Mouse (Mus musculus): ENCODE data around the gene Irak3. TPM values are rescaled to one million over a fixed set of nuclear protein-coding genes. Genes with fewer than 3 reads are reported as not detected.
A peak's percentile ranks its signal among the peaks of the same experiment; 100 is the strongest.

Irak3 gene
- total RNA-seq, 2 experiments from 2014 or later = 0.41 to 0.42 TPM

DNA sequence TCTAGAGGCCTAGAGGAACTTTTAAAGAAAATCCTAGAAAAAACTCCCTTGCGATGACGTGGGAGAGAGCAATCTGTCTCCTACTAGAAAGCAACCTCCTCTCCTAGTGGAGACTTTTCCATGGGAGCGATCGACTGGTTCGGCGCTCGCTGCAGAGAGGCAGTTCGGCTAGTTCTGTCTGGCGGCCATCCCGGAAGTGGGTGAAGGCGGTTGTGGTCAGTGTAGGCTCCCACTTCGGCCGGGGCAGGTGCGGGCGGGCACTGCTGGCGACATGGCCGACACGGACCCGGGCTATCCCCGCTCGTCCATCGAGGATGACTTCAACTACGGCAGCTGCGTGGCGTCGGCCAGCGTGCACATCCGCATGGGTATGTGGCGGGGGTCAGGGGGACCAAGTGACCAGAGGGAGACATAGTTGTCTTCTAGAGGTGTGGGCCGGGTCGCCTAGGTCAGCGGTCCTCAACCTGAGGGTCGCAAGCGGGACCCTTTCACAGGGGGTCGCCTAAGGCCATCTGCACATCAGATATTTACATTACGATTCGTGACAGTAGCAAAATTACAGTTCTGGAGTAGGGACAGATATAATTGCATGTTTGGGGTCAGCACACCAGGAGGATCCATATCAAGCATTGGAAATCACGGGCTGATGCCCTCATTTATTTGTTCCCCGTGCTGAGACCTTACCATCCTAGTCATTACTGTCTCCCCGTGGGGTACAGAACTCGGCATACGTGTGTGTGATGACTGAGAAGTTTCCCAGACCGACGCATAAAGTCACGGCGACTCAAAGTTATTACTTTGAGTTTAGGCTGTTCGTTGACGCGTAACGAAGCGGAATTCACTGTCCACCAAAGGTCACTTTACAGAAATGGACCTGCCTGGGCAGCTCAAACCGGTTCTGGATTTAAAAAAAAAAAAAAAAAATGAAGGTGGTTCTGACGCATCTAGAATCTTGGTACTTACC, 6.9 kb upstream of the Irak3 start:
- intact Hi-C loops (cut with DNase I) = loop anchor here (10.0 kb wide), 1 partner anchor 404 kb away; no protein-coding TSS in a partner anchor
- peak; percentile 90 to 91 for DNase-seq (ENCODE audit: low spot score in 2 of 2)

DNA sequence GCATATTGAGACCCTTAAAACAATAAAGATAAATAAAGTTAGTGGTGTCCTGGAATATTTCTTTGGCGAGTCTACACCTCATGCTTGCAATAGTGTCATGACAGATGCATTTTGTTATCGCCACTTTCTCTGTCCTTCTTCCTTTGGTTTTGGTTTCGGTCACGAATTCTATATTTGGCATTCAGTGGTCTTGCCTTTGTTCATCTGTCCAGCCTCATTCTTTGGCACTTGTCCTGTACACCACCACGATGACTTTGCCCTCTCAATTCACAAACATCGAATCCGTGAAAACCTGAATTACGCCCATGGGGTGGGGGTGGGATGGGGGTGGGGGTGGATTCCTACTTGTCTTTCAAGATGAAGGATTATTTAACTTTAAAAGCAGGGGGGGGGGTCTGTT, 6.1 kb upstream of the Irak3 start:
- intact Hi-C loops (cut with DNase I) = loop anchor here (10.0 kb wide), 1 partner anchor 403 kb away; no protein-coding TSS in a partner anchor
- no peak for DNase-seq (ENCODE audit: low spot score in 2 of 2)

DNA sequence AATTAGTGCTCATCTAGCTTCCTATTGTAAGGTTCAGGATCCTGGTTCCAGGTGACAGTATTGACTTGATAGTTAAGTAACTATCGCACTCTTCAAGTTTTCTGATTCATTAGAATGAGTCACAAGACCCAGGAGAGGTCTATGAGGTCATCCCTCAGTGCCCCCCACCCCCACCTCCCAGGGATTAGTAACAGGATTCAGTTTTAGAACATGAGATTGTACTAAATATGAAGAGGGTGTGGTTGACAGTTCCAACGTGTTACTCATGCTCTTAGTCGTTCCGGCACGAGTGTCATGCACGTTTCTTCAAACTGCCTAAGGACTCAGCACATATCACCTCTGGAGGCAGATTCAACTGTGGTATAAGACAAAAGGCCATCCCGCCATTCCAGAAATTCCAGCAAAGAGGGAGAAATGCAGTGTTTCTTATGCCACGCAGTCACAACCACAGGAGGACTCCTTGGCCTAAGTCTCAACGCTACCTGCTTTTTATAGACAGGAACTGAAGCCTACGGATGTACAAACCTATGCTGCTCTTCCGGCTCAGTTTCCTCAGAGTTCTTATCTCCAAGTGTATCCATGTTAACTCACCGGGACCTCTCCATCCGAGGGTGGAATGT, 2.8 kb upstream of the Irak3 start:
- no peak for DNase-seq (ENCODE audit: low spot score in 2 of 2)
- intact Hi-C loops (cut with DNase I) = loop anchor here (10.0 kb wide), 1 partner anchor 400 kb away; no protein-coding TSS in a partner anchor

DNA sequence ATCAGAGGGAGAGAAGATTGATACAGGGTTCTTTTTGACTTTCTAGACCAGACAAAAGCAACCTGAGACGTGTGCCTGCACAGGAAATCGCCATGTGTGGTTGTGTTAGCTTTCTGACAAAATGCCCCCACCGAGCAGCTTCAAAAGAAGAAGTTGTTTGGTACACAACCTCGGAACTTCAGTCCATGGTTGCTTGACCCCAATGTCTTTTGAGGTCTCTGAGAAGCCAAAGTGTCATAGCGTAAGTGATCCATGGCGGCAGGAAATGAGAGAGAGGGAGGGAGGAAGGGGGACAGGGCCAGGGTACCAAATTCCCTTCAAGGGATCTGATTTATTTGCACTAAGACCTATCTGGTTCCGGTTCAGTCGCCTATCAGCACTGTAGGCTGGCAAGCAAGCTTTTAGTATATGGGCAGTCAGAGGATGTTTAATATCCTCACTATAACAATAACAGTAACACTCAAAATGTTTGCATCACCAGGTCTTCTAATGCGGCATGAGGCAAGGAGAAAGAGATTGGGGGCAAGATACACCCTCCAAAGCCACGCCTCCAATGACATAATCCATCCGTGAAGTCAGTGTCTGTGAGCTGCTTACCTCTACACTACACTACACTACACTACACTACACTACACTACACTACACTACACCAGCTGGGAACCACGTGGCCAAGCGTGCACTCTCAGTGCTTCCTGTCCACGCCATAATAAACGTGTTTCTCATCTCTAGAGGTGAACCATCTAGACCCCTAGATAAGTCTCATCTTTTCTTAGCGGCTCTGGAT, 729 bp upstream of the Irak3 start:
- DNase-seq (ENCODE audit: low spot score in 2 of 2) = no peak
- intact Hi-C loops (cut with DNase I) = loop anchor here (10.0 kb wide), 1 partner anchor 398 kb away; no protein-coding TSS in a partner anchor

DNA sequence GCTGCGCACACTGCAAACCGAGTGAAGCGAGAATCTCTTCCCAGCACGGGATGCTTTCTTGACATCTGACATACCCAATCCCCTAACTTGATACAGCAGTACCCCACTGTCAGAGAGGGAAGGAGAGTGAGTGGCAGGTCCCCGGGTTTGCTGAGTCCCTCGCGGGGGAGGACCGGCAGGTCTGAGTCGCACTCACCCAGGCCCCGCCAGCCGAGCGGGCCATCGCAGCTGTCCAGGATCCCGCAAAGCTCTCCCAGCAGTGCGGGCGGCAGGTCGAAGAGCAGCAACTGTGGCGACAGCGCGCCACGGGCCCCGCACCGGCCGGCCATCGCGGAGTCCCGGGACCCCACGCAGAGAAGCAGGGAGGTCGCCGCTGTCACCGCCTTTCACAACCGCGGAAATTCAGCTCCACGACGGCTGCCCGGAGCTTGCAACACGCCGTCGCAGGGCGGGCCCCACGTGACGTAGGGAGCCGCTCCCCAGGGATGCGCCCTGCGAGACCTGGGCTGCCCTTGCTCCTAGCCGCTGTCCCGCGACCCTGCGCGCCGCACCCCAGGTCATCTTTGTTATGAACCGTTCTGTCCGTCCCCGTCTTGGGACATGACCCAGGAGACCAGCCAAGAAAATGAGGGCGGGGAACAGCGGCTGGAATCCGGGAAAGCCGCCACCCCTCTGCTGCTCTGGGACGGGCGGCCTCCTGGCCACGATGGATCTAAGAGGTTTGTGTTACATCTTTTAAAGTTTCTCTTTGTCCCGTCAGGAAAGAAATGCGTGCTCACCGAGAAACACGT, 604 bp downstream of the Irak3 start, which contains the start of gene Tmbim4:
Gene Tmbim4 (plus strand): TSS at position 460 of the 791 bp plus-strand sequence.
- DNase-seq (ENCODE audit: low spot score in 2 of 2) = peak; percentile 6 to 10
- intact Hi-C loops (cut with DNase I) = loop anchor here (10.0 kb wide), 1 partner anchor 397 kb away; no protein-coding TSS in a partner anchor

DNA sequence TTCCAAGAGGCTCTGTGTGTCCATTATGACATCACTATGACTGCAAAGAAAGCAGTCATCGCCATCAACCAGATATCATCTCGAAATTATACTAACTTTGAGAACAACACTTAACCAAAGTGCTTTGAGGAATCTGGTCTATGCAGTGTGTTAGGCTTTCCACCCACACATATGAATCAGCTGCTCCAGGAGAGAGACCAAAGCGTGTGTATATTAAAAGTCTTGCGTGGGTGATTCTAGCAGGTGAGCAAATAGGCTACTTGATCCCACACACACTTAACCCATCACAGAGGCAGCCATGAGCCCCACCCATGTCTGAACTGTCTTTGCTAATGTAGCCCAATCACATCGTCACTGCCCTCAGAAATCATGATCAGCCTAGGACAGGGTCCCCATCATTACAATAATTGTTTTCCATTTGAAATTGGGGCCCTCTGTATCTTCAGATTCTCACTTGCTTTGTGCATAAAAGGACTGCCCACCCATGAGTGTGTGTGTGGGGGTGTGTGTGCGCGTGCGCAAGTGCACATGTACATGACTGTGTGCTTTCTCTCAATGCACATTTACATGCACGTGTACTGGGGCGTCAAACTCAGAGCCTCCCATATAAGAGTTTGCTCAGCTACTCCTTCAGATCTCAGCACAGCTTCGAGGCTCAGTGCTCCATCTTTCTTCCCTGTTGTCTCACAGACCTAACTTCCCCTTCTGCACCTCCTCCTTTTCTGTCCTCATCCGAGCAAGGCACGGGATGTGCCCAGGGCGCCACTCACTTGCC, 4.7 kb downstream of the Irak3 start:
- intact Hi-C loops (cut with DNase I) = no loop called here
- peak in 1 of 2 experiments; percentile 15 for DNase-seq (ENCODE audit: low spot score in 2 of 2)

DNA sequence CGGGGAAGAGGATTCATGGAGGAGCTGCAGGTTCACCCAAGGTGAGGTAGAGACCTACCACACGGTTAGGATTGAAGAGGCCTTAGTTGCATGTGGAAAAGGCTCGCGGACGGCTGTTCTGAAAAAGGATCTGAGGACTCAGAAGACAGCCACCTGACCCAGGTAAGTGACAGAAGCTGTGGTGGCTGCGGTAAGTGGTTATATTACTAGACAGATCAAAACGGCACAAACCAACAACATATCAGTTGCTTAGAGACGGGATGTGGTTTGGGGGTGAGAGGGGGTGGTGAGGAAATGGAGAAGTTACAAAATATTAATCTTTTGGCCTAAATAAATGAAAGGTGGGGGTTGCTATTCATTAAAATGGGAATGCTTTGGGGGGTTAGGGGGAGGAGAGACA, 8.7 kb downstream of the Irak3 start:
- no peak for DNase-seq (ENCODE audit: low spot score in 2 of 2)
- intact Hi-C loops (cut with DNase I) = no loop called here

DNA sequence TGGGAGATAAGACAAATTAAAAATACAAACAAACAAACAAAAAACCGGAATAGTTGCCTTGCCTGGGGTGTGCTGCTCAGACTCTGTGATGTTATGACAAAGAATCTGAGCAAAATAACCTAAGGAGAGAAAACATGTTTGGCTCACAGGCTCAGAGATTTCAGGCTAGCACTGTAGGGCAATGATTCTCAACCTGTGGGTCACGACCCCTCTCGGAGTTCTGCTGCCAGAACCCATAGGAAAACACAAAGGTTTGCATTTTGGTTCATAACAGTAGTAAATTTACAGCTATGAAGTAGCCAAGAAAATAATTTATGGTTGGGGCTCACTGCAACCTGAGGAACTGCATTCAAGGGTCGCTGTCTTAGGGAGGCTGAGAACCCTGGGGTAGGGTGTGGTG, 9.7 kb downstream of the Irak3 start:
- no peak for DNase-seq (ENCODE audit: low spot score in 2 of 2)
- intact Hi-C loops (cut with DNase I) = no loop called here

DNA sequence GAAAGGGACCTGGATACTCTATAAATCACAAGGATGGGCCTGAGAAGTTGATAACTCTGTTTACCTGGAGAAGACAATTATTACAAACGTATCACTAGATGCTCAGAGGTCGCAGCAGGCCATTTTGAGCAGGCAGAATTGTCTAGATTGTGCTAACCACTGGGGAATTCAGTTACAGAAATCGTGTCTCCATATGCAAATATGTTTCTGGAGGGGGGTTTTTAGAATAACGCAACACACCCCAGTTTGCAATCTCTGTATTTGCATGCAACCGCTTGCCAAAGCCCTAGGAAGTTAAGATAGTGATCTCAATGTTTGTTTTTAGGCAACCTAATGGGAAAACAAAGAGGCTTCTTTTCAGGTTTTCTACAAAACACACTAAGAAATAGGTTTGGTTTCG, 10.8 kb downstream of the Irak3 start:
- intact Hi-C loops (cut with DNase I) = no loop called here
- DNase-seq (ENCODE audit: low spot score in 2 of 2) = no peak

DNA sequence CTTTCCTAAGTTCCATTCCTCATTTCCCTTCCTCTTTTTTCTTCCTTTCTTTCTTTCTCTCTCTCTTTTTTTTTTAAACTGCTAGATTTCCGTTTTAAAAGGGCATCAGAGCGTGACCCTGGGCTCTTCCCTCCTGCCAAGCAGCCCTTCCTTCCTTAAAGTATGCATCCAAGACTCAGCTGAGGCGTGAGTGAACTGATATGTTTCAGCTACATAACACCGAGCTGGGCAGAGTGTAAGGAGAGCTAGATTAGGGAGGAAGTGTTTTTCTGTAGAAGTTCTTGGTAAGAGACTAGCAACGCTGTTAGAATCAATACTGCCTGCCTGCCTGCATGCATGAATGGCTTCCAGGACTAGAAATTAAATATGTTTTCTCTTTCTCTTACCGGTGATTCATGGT, 12.1 kb downstream of the Irak3 start:
- no peak for DNase-seq (ENCODE audit: low spot score in 2 of 2)
- intact Hi-C loops (cut with DNase I) = no loop called here

DNA sequence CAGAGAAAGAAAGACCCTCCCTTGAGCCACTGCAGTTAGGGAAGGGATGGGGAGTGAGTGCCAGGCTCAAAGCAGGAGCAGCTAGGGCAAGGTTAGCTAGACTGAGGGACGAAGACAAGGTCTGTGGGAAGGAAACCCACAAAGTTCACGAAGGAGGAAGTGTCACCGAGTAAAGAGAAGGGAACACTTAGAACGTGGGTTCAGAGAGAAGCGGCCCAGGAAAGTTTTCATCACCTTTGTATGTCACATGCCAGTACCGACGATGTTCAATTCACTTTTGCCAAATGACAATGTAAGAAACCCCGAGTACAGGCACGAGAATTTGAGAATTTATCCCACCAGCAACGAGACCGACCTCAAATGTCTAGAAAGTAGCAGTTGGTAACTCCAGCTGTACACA, 12.7 kb downstream of the Irak3 start:
- intact Hi-C loops (cut with DNase I) = no loop called here
- DNase-seq (ENCODE audit: low spot score in 2 of 2) = no peak

DNA sequence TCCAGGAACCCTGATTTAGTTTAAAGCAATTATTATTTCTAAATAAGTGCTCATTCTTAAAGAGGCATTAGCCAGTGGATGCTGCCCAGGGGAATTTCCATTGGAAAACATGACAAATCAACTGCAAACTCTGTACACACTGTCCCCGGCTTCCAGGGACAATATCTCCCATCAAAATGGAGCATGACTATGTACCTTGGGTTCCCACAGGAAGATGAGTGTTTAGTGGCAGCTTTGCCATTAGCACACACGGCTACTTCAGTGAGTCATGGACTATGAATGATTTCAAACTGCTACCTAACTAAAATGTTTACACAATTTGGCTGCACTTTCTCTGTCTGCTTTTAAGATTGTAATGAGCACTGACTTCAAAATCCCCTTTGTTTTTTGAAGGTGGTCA, 13.4 kb downstream of the Irak3 start:
- DNase-seq (ENCODE audit: low spot score in 2 of 2) = no peak
- intact Hi-C loops (cut with DNase I) = no loop called here

DNA sequence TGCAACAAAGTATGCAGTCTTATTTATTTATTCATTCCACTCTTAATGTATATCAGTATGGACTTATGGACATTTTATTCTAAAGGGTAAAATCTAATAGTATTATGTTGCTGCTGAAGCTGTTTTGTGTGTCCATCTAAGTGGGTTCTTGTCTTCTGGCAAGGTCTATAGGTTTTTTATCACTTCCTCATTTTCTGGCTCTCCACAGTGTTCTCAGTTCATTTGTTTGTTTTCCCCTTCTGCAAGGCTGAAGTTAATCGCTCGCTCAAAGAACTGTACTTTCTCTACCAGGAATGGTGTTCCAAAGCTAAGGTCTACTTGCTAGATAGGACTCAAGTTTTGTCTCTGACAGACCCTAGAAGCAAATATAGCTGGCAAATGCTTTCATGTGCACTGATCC, 18.6 kb downstream of the Irak3 start:
- DNase-seq (ENCODE audit: low spot score in 2 of 2) = no peak
- intact Hi-C loops (cut with DNase I) = no loop called here

DNA sequence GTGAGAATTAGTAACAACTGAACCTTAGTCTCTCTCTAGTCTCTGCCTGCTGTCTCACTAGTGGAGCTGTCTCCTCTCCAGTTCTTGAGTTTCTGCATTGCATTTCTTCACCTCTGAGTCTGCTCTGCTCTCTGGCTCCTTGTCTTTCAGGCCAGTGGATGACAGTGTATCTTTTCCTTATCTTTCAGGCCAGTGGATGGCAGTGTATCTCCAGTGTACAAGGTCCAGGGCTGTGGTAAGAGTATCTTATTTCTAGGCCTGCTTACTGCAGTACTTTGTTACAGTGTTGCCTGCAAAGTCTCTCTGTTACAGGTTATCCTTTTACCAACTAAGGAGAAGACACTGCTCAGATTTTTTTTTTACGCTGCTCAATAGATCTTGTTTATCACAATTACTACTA, 19.0 kb downstream of the Irak3 start:
- DNase-seq (ENCODE audit: low spot score in 2 of 2) = no peak
- intact Hi-C loops (cut with DNase I) = no loop called here

DNA sequence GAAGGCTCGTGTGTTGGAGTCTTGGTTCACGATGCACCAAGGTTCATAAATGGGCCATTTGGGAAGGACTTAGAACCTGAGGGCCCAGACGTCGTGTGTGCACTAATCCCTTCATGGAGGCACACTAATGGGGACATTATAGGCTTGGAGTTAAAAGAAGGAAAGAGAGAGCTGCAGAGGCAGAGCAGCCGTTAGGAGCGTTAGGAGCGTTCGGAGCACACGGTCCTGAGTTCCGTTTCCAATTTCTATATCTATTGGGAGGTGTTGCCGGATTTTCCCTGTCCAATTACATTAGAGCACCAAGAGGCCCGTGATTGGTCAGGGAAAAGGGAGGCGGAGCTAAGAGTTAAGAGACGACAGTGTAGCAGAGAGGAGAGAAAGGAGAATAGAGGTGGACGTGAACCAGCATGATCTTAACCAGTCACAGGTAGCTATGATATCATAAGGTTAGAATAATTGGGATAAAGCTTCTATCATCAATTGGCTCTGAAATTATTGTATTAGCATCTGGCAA, 27.7 kb downstream of the Irak3 start:
- no peak for DNase-seq (ENCODE audit: low spot score in 2 of 2)
- intact Hi-C loops (cut with DNase I) = no loop called here

DNA sequence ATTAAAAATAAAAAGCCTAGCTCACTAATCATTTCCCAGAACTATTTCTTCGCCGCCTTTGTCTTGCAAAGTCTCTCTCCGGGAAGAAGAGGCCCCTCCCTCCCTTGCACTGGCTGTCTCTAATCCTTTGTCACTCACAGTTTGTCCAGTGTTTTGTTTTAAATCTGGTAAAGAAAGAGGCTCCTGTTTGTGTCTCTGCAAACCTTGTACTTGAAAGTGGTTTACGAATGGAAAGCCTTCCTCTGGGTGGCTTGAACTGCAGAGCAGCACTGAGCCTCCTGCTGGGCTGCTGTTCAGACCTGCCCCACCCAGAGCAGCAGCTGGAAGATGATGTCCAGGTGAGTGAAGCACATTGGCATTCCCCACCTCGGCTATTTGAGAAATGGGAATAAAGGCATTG, 30.6 kb downstream of the Irak3 start:
- intact Hi-C loops (cut with DNase I) = no loop called here
- DNase-seq (ENCODE audit: low spot score in 2 of 2) = no peak

DNA sequence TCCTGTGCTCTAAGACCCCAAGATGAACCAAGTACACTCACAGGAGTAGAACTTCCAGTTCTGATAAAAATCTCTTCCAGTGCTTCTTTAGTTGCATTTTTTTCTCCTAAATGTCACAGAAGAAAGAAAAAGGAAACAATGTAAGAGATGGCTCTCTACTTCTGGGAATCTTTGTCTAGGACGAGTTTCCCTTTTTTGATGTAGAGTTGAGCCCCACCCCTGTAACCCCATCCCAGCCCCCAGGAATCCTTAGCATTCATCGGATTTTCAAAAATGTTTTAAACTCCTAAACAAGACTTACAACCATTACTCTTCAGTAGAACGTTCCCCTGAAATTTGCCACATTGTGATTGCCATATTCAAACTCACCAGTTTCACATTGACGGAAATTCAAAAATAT, 31.7 kb downstream of the Irak3 start:
- intact Hi-C loops (cut with DNase I) = no loop called here
- no peak for DNase-seq (ENCODE audit: low spot score in 2 of 2)

DNA sequence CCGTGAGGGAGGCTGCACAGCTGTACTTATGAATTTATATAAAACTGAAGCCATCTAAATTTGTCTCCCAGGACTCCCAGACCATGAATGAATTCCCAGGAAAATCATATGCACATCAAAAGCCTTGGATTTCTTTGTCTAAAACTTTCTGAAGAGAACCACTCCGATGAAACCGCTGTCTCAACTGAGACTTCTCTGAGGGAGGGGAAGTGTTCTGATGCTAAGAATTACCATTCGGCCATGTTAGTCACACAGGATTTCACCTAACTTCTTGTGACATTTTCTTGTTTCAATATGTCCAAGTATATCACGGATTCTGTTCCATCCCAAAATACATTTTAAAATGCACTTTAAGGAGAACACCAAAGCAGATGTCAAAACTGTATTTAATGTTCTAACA, 32.1 kb downstream of the Irak3 start:
- intact Hi-C loops (cut with DNase I) = no loop called here
- DNase-seq (ENCODE audit: low spot score in 2 of 2) = no peak

Measured in left cerebral cortex, postnatal 36 days (tissue).